In genomic region chr11:99441220-99441619, GRCm38 (mm10) we compare ENCODE assay signal across 36 mouse cellular contexts. TPM values are rescaled to one million over a fixed set of nuclear protein-coding genes. Genes with fewer than 3 reads are reported as not detected.
DNase-seq lines count a peak whose midpoint lies in the region; ATAC-seq and TF ChIP-seq lines count a peak whose summit lies in the region.
"Had no signal": no experiment of that assay in that cellular context is flagged by ENCODE, and none has a peak within 500 bp of the region (broad histone marks: within the 10 kb centered on the region; RNA-seq: fewer than 3 reads in every experiment).

No protein-coding gene starts in this region.

- no peaks in the 10 kb centered on the region for H3K36me3 ChIP-seq in intestine, embryonic 15.5 days
- H3K36me3 ChIP-seq in intestine, postnatal 0 days (ENCODE audit: control insufficient read depth, insufficient read depth), result no peaks in the 10 kb centered on the region
- H3K36me3 ChIP-seq in liver, embryonic 16.5 days (ENCODE audit: control insufficient read depth, insufficient read depth), result no peaks in the 10 kb centered on the region
- H3K36me3 ChIP-seq in neural tube, embryonic 15.5 days, result no peaks in the 10 kb centered on the region
- H3K36me3 ChIP-seq: heart, embryonic 15.5 days; limb, embryonic 13.5 days had no signal

- TF ChIP-seq CTCF in intestine, postnatal 0 days (IDR thresholded peaks at IDR 0.05; ENCODE audit: low read depth), result no peak
- no peak for TF ChIP-seq CTCF in left cerebral cortex, adult 2 months (IDR thresholded peaks at IDR 0.05)

- peak; percentile 62 for DNase-seq in kidney, adult 9 months
- no peak for DNase-seq in kidney, adult 18-20 months
- DNase-seq in left cerebral cortex, adult 2 months (ENCODE audit: extremely low spot score in 1 of 2, low spot score in 2 of 2), result no peak
- DNase-seq: adrenal gland, postnatal 25 days; cerebellum, adult 18-20 months; cerebellum, postnatal 10 days; lung, embryonic 14.5 days; lung, postnatal 14 days; midbrain, embryonic 14.5 days; thymus, adult 18-20 months; thymus, postnatal 25 days had no signal

- H3K9me3 ChIP-seq in intestine, embryonic 15.5 days, result no peaks in the 10 kb centered on the region
- no peaks in the 10 kb centered on the region for H3K9me3 ChIP-seq in intestine, postnatal 0 days (ENCODE audit: control insufficient read depth)
- no peaks in the 10 kb centered on the region for H3K9me3 ChIP-seq in liver, embryonic 16.5 days (replicated peaks; ENCODE audit: control insufficient read depth, low read length)
- H3K9me3 ChIP-seq in neural tube, embryonic 15.5 days (replicated peaks), result no peaks in the 10 kb centered on the region
- H3K9me3 ChIP-seq: heart, embryonic 15.5 days; limb, embryonic 13.5 days had no signal

- peaks cover 9% of the 10 kb centered on the region; the same call in 1 of the 2 replicates for H3K4me1 ChIP-seq in intestine, embryonic 15.5 days (replicated peaks)
- H3K4me1 ChIP-seq in intestine, postnatal 0 days (replicated peaks; ENCODE audit: control insufficient read depth, insufficient read depth, low read length), result 0 out of 2 replicates have a peak, but pooled peaks cover 6% of the 10 kb centered on the region
- H3K4me1 ChIP-seq in liver, embryonic 16.5 days (ENCODE audit: control insufficient read depth, low read depth, low read length), result no peaks in the 10 kb centered on the region
- H3K4me1 ChIP-seq in neural tube, embryonic 15.5 days, result no peaks in the 10 kb centered on the region
- H3K4me1 ChIP-seq: limb, embryonic 13.5 days had no signal

- no peak overlapping the region for H3K9ac ChIP-seq in intestine, embryonic 15.5 days
- no peak overlapping the region for H3K9ac ChIP-seq in intestine, postnatal 0 days (ENCODE audit: low read depth, low read length)
- no peak overlapping the region for H3K9ac ChIP-seq in liver, embryonic 16.5 days (ENCODE audit: low read depth, low read length)
- no peak overlapping the region for H3K9ac ChIP-seq in neural tube, embryonic 15.5 days (replicated peaks)
- H3K9ac ChIP-seq: heart, embryonic 15.5 days; limb, embryonic 13.5 days; lung, embryonic 14.5 days had no signal

- peak overlapping the region; percentile 37 for H3K4me2 ChIP-seq in intestine, embryonic 15.5 days (replicated peaks)
- H3K4me2 ChIP-seq in intestine, postnatal 0 days (replicated peaks; ENCODE audit: low read depth), result peak overlapping the region; percentile 37
- H3K4me2 ChIP-seq in liver, embryonic 16.5 days (ENCODE audit: low read depth, low read length), result no peak overlapping the region; the same call in 1 of the 2 replicates
- H3K4me2 ChIP-seq in neural tube, embryonic 15.5 days, result no peak overlapping the region
- H3K4me2 ChIP-seq: heart, embryonic 15.5 days; limb, embryonic 13.5 days; lung, embryonic 14.5 days had no signal

- WGBS in intestine, embryonic 15.5 days, result 38% methylated on average over 8 of the region's 8 CpGs
- WGBS in intestine, postnatal 0 days, result 25% methylated on average over 8 of the region's 8 CpGs
- 31% methylated on average over 8 of the region's 8 CpGs for WGBS in liver, embryonic 16.5 days (ENCODE audit: insufficient replicate concordance)
- WGBS in neural tube, embryonic 15.5 days, result 71% methylated on average over 8 of the region's 8 CpGs

- H3K4me3 ChIP-seq in intestine, embryonic 15.5 days (replicated peaks), result no peak overlapping the region
- H3K4me3 ChIP-seq in intestine, postnatal 0 days (ENCODE audit: low read depth, low read length), result no peak overlapping the region
- H3K4me3 ChIP-seq in liver, embryonic 16.5 days (ENCODE audit: low read depth, low read length), result no peak overlapping the region
- no peak overlapping the region for H3K4me3 ChIP-seq in neural tube, embryonic 15.5 days (replicated peaks)
- H3K4me3 ChIP-seq in left cerebral cortex, adult 2 months, result no peak overlapping the region
- H3K4me3 ChIP-seq: erythroblast, embryonic 14.5 days; heart, embryonic 15.5 days; limb, embryonic 13.5 days had no signal

- peak; percentile 73 for ATAC-seq in intestine, embryonic 15.5 days
- ATAC-seq in intestine, postnatal 0 days, result peak; percentile 89
- ATAC-seq in liver, embryonic 16.5 days (ENCODE audit: low read depth), result peak; percentile 69
- no peak for ATAC-seq in neural tube, embryonic 15.5 days (ENCODE audit: low FRiP score)
- ATAC-seq: CD4-positive, CD25-positive, alpha-beta regulatory T cell, adult 4 months; forebrain, embryonic 16.5 days; hindbrain, embryonic 16.5 days had no signal

- intact Hi-C loops in left cerebral cortex, adult 2 months (cut with DNase I), result no loop called here

- H3K27ac ChIP-seq in intestine, embryonic 15.5 days, result no peak overlapping the region; the same call in 1 of the 2 replicates
- H3K27ac ChIP-seq in intestine, postnatal 0 days (ENCODE audit: low read depth, low read length), result peak overlapping the region; percentile 55
- H3K27ac ChIP-seq in liver, embryonic 16.5 days (ENCODE audit: low read length), result peak overlapping the region; percentile 74
- H3K27ac ChIP-seq in neural tube, embryonic 15.5 days (replicated peaks), result no peak overlapping the region
- H3K27ac ChIP-seq in left cerebral cortex, adult 2 months, result no peak overlapping the region
- H3K27ac ChIP-seq: heart, embryonic 15.5 days; limb, embryonic 13.5 days; stomach, postnatal 0 days had no signal

- H3K27me3 ChIP-seq in intestine, embryonic 15.5 days (replicated peaks), result no peaks in the 10 kb centered on the region
- no peaks in the 10 kb centered on the region for H3K27me3 ChIP-seq in intestine, postnatal 0 days (replicated peaks; ENCODE audit: control insufficient read depth, insufficient read depth, low read length)
- no peaks in the 10 kb centered on the region for H3K27me3 ChIP-seq in liver, embryonic 16.5 days (ENCODE audit: control insufficient read depth, insufficient read depth, low read depth, low read length)
- H3K27me3 ChIP-seq in neural tube, embryonic 15.5 days (replicated peaks), result no peaks in the 10 kb centered on the region
- H3K27me3 ChIP-seq: heart, embryonic 15.5 days; limb, embryonic 13.5 days had no signal

RNA-seq across cellular contexts. Expression of gene Krt20, which starts 3.3 kb away (rescaled TPM):
- 64.3 and 72.9 TPM in 2 replicates for polyA plus RNA-seq in intestine, embryonic 15.5 days (2015; fragmentation: Nextera tagmentation; extraction: Ambion mirVana)
- 166 and 189 TPM in 2 replicates for polyA plus RNA-seq in intestine, postnatal 0 days (2015; fragmentation: Nextera tagmentation; extraction: Ambion mirVana)
- 33.8 and 34.8 TPM in 2 replicates for polyA plus RNA-seq in liver, embryonic 16.5 days (2015; fragmentation: Nextera tagmentation; extraction: Ambion mirVana)
- polyA plus RNA-seq in neural tube, embryonic 15.5 days (2015; fragmentation: Nextera tagmentation; extraction: Ambion mirVana), result 0.08 and 5.4 TPM in 2 replicates
- not detected for total RNA-seq in left cerebral cortex, adult 2 months (2021)
- total RNA-seq: common myeloid progenitor, adult 5-6 weeks; heart, postnatal 25 days; layer of hippocampus, postnatal 10 days; left cerebral cortex, adult 8-10 months; left cerebral cortex, postnatal 36 days; monocyte, adult 5-6 weeks had no signal
- polyA plus RNA-seq: brain, embryonic 14.5 days; CD4-positive, CD25-positive, alpha-beta regulatory T cell, adult 4 months; erythroblast, embryonic 14.5 days; forebrain, embryonic 16.5 days had no signal

RNA-seq across cellular contexts. Expression of gene Krt12, which starts 19.2 kb away (rescaled TPM):
- not detected in 2 replicates for polyA plus RNA-seq in intestine, embryonic 15.5 days (2015; fragmentation: Nextera tagmentation; extraction: Ambion mirVana)
- 0.07 and 0.10 TPM in 2 replicates for polyA plus RNA-seq in intestine, postnatal 0 days (2015; fragmentation: Nextera tagmentation; extraction: Ambion mirVana)
- 0.05 TPM in 1 of 2 replicates, not detected in the other for polyA plus RNA-seq in liver, embryonic 16.5 days (2015; fragmentation: Nextera tagmentation; extraction: Ambion mirVana)
- 0.11 and 0.12 TPM in 2 replicates for polyA plus RNA-seq in neural tube, embryonic 15.5 days (2015; fragmentation: Nextera tagmentation; extraction: Ambion mirVana)
- total RNA-seq in left cerebral cortex, adult 2 months (2021), result 10 to 100 TPM in 1 of 2 experiments, 1 to 10 TPM in 1; 8.7 to 11.6 TPM
- total RNA-seq: adrenal gland, postnatal 25 days; common myeloid progenitor, adult 5-6 weeks; heart, postnatal 25 days; monocyte, adult 5-6 weeks had no signal
- polyA plus RNA-seq: CD4-positive, CD25-positive, alpha-beta regulatory T cell, adult 4 months; embryonic facial prominence, embryonic 14.5 days; erythroblast, embryonic 14.5 days; gonadal fat pad, adult 2 months; heart, embryonic 15.5 days; hindbrain, embryonic 11.5 days; intestine, embryonic 14.5 days; limb, embryonic 13.5 days; lung, embryonic 14.5 days; midbrain, embryonic 14.5 days; neural tube, embryonic 14.5 days had no signal

RNA-seq across cellular contexts. Expression of gene Krt23, which starts 51.7 kb away (rescaled TPM):
- 12.2 and 13.1 TPM in 2 replicates for polyA plus RNA-seq in intestine, embryonic 15.5 days (2015; fragmentation: Nextera tagmentation; extraction: Ambion mirVana)
- 8.0 and 9.9 TPM in 2 replicates for polyA plus RNA-seq in intestine, postnatal 0 days (2015; fragmentation: Nextera tagmentation; extraction: Ambion mirVana)
- 1.4 and 1.5 TPM in 2 replicates for polyA plus RNA-seq in liver, embryonic 16.5 days (2015; fragmentation: Nextera tagmentation; extraction: Ambion mirVana)
- 0.15 and 0.93 TPM in 2 replicates for polyA plus RNA-seq in neural tube, embryonic 15.5 days (2015; fragmentation: Nextera tagmentation; extraction: Ambion mirVana)
- total RNA-seq in left cerebral cortex, adult 2 months (2021), result not detected
- total RNA-seq: adrenal gland, postnatal 25 days; common myeloid progenitor, adult 5-6 weeks; gastrocnemius, adult 8-10 months; heart, postnatal 25 days; layer of hippocampus, postnatal 10 days; left cerebral cortex, adult 8-10 months; left cerebral cortex, postnatal 36 days; monocyte, adult 5-6 weeks had no signal
- polyA plus RNA-seq: brain, embryonic 14.5 days; CD4-positive, CD25-positive, alpha-beta regulatory T cell, adult 4 months; erythroblast, embryonic 14.5 days; forebrain, embryonic 11.5 days; forebrain, embryonic 16.5 days; hindbrain, embryonic 11.5 days; neural tube, embryonic 14.5 days had no signal

RNA-seq across cellular contexts. Expression of gene Krt10, which starts 52.1 kb away (rescaled TPM):
- 18.3 and 21.2 TPM in 2 replicates for polyA plus RNA-seq in intestine, embryonic 15.5 days (2015; fragmentation: Nextera tagmentation; extraction: Ambion mirVana)
- 13.6 and 14.5 TPM in 2 replicates for polyA plus RNA-seq in intestine, postnatal 0 days (2015; fragmentation: Nextera tagmentation; extraction: Ambion mirVana)
- polyA plus RNA-seq in liver, embryonic 16.5 days (2015; fragmentation: Nextera tagmentation; extraction: Ambion mirVana), result 2.9 and 3.0 TPM in 2 replicates
- polyA plus RNA-seq in neural tube, embryonic 15.5 days (2015; fragmentation: Nextera tagmentation; extraction: Ambion mirVana), result 31.6 and 31.8 TPM in 2 replicates
- 10 to 100 TPM in 1 of 2 experiments, 1 to 10 TPM in 1; 9.6 to 10.1 TPM for total RNA-seq in left cerebral cortex, adult 2 months (2021)

Comparison
In these comparisons a context has a peak if more than half of its experiments do, and no peak if none do; other contexts are left out.
1. H3K27ac ChIP-seq: peak in intestine, postnatal 0 days (single experiment) and liver, embryonic 16.5 days (single experiment); none in intestine, embryonic 15.5 days (single experiment), neural tube, embryonic 15.5 days (single experiment) and left cerebral cortex, adult 2 months (single experiment).
2. H3K4me2 ChIP-seq: peak in intestine, embryonic 15.5 days (single experiment) and intestine, postnatal 0 days (single experiment); none in liver, embryonic 16.5 days (single experiment) and neural tube, embryonic 15.5 days (single experiment).